Mouse (Mus musculus) thymus, adult 2 months (tissue): ENCODE measurements at regions not wholly inside any gene's neighbourhood (a gene's known extent, or its start where the extent isn't known, plus 50 kb on each side); places are given as distances from the start of the nearest gene placed in this dataset.

ENCODE experiments used
- DNase-seq: peaks from one replicate; pipeline ENCODE4 v3.0.0; 2021
- H3K27ac ChIP-seq: fragments of 200-500 bp; 2 replicates; pipeline ENCODE4 v1.5.1; 2012; ENCODE audit warnings: low read length, control low read depth; ENCODE audit not compliant: control insufficient read depth, insufficient read depth
- H3K27me3 ChIP-seq: fragments of 200-500 bp; 2 replicates; pipeline ENCODE4 v1.6.1; 2012; ENCODE audit warnings: mild to moderate bottlenecking, low read length, moderate library complexity, mixed read lengths; ENCODE audit not compliant: control insufficient read depth, insufficient read depth
- H3K36me3 ChIP-seq: fragments of 200-500 bp; 2 replicates; pipeline ENCODE4 v1.6.1; 2012; ENCODE audit warnings: mild to moderate bottlenecking, low read length, moderate library complexity; ENCODE audit not compliant: control insufficient read depth, insufficient read depth
- H3K4me1 ChIP-seq: fragments of 200-500 bp; replicated peaks from 2 replicates; pipeline ENCODE4 v1.6.1; 2012; ENCODE audit warnings: low read length; ENCODE audit not compliant: control insufficient read depth, insufficient read depth
- H3K4me3 ChIP-seq: fragments of 200-500 bp; 2 replicates; pipeline ENCODE4 v1.5.1; 2012; ENCODE audit warnings: mild to moderate bottlenecking, low read length, control low read depth, moderate library complexity; ENCODE audit not compliant: control insufficient read depth, insufficient read depth
- CTCF ChIP-seq: fragments of 200-500 bp; IDR thresholded peaks from 2 replicates; pipeline ENCODE4 v1.5.1; 2012; ENCODE audit warnings: mild to moderate bottlenecking, control low read depth, low read length, moderate library complexity, borderline replicate concordance; ENCODE audit not compliant: control insufficient read depth, poor library complexity, insufficient read depth; ENCODE audit errors: extremely low read depth
- POLR2A ChIP-seq: fragments of 200-500 bp; IDR thresholded peaks from 2 replicates; pipeline ENCODE4 v1.6.1; 2012; ENCODE audit warnings: mild to moderate bottlenecking, low read length, control low read depth, moderate library complexity; ENCODE audit not compliant: control insufficient read depth, poor library complexity, insufficient read depth; ENCODE audit errors: extremely low read depth
- WGBS: fragments of 180-500 bp; shearing (Covaris S2); methylation state at CpG from one replicate; pipeline ENCODE4 v1.1.7; 2018; 5-methylcytosine and 5-hydroxymethylcytosine counted together

DNA sequence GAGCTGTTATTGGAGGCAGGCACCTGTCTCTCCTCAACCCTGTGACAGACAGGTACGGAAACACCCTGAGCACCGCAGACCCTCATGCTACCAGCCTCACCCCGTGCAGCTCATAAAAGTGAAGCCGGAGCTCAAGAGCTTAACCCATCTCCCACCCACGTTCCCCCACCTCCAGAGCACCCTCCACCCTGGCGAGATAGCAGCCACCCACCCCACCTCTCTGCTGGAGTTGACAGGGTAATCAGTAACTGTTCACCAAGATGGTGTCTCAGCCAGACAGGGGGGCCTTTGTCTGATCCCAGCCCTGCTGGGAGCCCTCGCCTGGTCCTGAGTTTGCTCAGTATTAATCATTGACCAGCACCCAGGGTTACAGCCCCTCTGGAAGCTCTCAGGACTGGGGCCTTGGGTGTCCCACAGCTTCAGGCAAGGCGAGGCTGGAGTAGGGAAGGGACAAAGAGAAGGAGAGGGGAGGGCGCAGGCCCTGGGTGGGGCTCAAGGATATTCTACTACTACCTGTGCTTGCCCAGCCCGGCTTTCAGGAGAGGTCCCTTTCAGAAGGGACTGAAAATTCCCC is 151.3 kb upstream of the Haao start:
- 67% methylated on average over 10 of the region's 10 CpGs for WGBS
- no peak overlapping the region for H3K27ac ChIP-seq

DNA sequence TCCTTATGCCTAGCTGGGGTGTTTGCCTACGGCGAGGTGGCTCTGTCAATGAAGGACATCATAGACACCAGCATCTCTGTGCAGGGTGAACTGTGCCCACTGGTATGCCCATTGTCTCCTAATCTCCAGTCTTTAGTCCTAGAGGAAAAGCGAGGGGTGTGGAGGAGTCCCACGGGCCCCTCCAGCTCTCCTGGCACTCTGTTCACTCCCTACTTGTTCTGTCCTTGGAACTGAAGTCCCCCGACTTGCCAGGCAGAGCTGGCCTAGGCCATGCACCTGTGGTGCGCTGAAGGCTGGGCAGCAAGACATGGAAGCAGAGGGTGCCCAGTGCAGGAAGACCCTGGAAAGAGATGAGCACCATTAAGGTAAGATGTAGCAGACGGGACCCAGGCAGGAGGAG is 150.6 kb upstream of the Haao start:
- no peak for DNase-seq
- no peak overlapping the region for H3K4me3 ChIP-seq
- no peaks in the 10 kb centered on the region for H3K36me3 ChIP-seq
- no peak overlapping the region for H3K27ac ChIP-seq
- WGBS, result 81% methylated on average over 7 of the region's 7 CpGs
- TF ChIP-seq POLR2A (no peak), CTCF (no peak)
- peaks cover 17% of the 10 kb centered on the region for H3K4me1 ChIP-seq
- H3K27me3 ChIP-seq, result no peaks in the 10 kb centered on the region

More for the DNA sequence above, 151.3 kb upstream of the Haao start:
- no peaks in the 10 kb centered on the region for H3K36me3 ChIP-seq
- DNase-seq, result no peak
- H3K4me1 ChIP-seq, result peaks cover 22% of the 10 kb centered on the region
- TF ChIP-seq POLR2A (no peak), CTCF (no peak)
- no peaks in the 10 kb centered on the region for H3K27me3 ChIP-seq
- H3K4me3 ChIP-seq, result no peak overlapping the region

DNA sequence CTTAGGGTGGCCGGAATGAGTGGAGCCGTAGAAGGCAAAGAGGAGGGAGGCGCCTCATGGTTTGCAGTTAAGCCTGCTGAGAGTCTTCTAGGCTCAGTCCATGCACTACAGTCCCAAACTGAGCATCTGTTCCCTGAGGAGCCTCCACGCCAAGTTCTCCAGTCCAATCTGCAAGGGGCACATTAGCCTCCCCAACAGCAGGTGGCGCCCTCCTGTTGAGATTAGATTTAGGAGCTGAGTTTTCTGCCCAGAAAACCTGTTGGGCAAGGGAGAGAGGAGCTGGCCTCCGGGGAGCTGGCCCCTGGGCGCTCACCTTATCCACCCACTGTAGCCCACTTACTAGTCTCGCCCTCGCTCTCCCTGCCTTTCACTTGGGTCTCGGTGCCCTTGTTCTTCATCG is 150.0 kb upstream of the Haao start:
- TF ChIP-seq CTCF (peak; percentile 82; the same call in 1 of the 2 replicates), POLR2A (no peak)
- DNase-seq, result peak; percentile 81
- no peaks in the 10 kb centered on the region for H3K27me3 ChIP-seq
- no peaks in the 10 kb centered on the region for H3K36me3 ChIP-seq
- H3K4me1 ChIP-seq, result peaks cover 17% of the 10 kb centered on the region
- no peak overlapping the region for H3K4me3 ChIP-seq
- WGBS, result 68% methylated on average over 11 of the region's 11 CpGs
- H3K27ac ChIP-seq, result no peak overlapping the region

DNA sequence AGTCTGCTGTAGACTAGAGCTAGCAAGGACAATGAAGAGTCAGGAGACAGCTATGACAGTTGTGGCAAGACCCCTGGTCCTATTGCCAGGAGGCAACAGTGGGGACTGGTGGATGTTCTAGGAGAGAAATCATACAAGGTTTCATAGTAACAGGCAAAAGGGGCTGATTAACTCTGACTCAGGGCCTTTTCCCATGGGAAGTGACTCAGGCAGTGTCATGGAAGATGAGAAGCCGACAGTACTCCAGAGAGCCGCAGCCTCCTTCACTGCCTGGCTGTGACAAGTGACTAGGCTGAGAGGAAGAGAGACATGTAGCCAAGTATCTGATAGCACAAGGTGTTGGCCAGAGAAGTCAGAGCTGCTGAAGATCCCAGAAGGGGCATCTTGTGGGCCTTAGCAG is 145.3 kb upstream of the Haao start:
- no peak overlapping the region for H3K4me3 ChIP-seq
- 91% methylated on average over 2 of the region's 2 CpGs for WGBS
- DNase-seq, result no peak

DNA sequence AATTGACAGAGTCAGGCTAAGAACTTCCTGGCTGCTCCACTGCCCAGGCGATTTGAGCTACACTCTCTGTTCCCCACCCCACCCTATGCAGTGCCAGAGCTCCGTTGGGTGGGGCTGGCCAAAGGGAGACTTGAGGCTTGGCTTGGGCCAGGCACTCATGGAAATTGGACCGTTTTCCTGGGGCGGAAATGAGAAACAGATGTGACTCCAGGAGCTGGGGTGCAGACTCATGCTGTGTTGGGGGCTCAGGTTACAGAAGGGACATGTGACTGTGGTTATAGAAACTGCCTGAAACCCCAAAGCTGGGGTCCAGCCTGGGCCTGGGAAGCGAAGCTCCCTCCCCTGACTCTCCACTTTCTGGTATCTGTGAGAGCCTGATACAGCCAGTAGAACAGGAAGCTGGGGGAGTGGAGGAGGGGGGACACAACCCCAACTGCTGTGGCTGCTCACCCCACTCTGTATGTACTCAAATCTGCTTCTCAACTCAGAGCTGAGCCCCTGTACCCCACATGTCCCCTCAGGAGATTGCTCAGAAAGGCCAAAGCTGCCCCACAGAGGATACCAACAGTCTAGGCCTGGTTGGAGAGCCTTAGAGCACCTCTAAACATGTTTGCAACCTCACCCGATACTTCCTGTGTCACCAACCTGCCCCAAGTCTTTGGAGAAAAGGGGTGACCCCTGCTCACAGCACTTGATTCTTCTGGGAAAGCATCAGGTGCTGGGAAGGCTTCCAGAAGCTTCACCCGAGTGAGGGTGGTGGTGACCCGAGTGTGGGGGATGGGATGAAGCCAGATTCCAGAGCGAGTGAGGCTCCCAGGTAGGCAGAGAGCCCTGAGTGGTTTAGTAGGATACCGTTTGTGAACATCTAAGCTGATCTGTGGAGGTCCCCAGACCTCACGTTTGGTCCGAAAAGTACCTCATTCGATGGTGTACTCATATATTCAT is 142.9 kb upstream of the Haao start:
- Histone ChIP-seq H3K36me3 (no peaks in the 10 kb centered on the region), H3K4me3 (no peak overlapping the region), H3K27ac (peak overlapping the region; percentile 80), H3K4me1 (peaks cover 55% of the 10 kb centered on the region), H3K27me3 (no peaks in the 10 kb centered on the region)
- peak; percentile 54 for DNase-seq
- WGBS, result 17% methylated on average over 13 of the region's 13 CpGs
- TF ChIP-seq CTCF (no peak), POLR2A (0 out of 2 replicates have a peak, but pooled peaks have one; percentile 26)

More for the DNA sequence above, 145.3 kb upstream of the Haao start:
- Histone ChIP-seq H3K27me3 (no peaks in the 10 kb centered on the region), H3K4me1 (peaks cover 40% of the 10 kb centered on the region), H3K36me3 (no peaks in the 10 kb centered on the region), H3K27ac (no peak overlapping the region)
- TF ChIP-seq CTCF (no peak), POLR2A (no peak)

DNA sequence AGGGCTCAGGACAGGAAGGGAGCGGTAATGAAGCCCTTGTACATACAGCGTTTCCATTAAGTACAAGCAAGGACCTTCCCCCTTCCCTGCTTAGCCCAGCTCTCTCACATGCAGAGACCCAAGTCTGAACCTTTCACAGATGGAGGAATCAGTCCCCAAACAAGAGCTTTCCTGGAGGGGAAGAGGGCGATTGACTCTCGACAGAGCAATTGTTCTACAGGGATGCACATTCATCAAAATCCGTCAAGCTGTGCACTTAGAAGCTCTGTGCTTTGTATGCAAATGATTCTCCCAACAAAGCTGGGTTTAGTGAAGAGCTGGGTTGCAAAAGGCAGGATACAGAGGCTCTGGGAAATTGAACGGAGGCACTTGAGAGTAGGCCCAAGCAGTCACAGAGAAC is 141.1 kb upstream of the Haao start:
- H3K36me3 ChIP-seq, result no peaks in the 10 kb centered on the region
- no peak overlapping the region for H3K27ac ChIP-seq
- DNase-seq, result no peak
- peaks cover 61% of the 10 kb centered on the region for H3K4me1 ChIP-seq
- no peak overlapping the region for H3K4me3 ChIP-seq
- TF ChIP-seq CTCF, result no peak
- no peak for TF ChIP-seq POLR2A
- WGBS, result 65% methylated on average over 6 of the region's 6 CpGs
- H3K27me3 ChIP-seq, result no peaks in the 10 kb centered on the region

DNA sequence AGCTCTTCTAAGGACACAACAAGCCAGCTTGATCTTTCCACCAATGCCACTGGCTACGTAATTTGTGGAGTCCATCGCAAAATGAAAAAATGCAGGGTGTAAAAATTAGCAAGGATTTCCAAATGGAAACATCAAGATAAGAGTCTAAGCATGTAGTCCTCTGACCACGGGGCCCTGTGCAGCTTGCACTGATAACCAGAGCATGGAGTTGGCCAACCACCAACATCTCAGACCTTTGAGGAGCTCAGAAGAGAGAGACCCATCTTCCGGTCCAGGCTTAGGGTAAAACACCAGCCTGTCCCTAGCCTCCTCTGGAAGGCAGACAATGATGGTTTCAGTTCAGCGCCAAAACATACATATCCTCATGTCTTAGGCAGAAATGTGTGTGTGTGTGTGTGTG is 140.4 kb upstream of the Haao start:
- 57% methylated on average over 5 of the region's 5 CpGs for WGBS
- H3K36me3 ChIP-seq, result no peaks in the 10 kb centered on the region
- DNase-seq, result no peak
- H3K27ac ChIP-seq, result no peak overlapping the region
- no peaks in the 10 kb centered on the region for H3K27me3 ChIP-seq
- H3K4me1 ChIP-seq, result peaks cover 61% of the 10 kb centered on the region
- TF ChIP-seq POLR2A, result no peak
- no peak for TF ChIP-seq CTCF
- no peak overlapping the region for H3K4me3 ChIP-seq
